8 mouse cellular contexts compared by ENCODE assay signal in the genomic region with DNA sequence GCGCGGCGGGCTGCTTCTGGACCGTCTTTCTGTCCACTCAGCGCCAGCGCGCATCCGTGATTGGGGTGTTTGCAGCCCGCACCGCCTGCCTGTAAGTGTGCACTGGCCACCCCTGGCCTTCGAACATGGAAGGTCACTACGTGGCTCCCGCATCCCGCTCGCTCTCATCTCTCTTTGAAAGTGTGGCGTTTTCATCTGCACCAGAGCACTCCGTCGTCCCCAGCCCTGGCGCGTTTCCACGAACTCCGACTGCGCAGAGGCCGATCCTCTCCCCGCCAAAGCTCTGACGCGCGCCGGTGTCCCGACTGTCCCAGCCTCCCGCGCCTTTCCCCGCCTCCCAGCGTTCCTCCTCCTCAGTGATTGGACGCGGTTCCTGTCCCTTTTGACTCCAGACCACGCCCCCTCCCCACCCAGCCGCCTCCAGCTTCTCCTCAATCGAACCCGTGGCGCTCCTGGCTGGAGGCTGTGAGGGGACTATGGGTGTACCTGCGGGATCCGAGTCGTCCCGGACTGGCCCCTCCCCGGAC. TPM values are rescaled to one million over a fixed set of nuclear protein-coding genes. Genes with fewer than 3 reads are reported as not detected.
DNase-seq lines count a peak whose midpoint lies in the region; ATAC-seq and TF ChIP-seq lines count a peak whose summit lies in the region.

A gene (plus strand): TSS at position 434 of the 527 bp plus-strand sequence.

- H3K4me2 ChIP-seq in heart, embryonic 11.5 days: peak within 1 kb of the TSS; percentile 98
- peak within 1 kb of the TSS; percentile 98 for H3K4me2 ChIP-seq in kidney, embryonic 16.5 days (replicated peaks; ENCODE audit: low read depth, low read length)
- H3K4me2 ChIP-seq in myocyte (ENCODE audit: low read depth): peak within 1 kb of the TSS; percentile 91

- peaks cover 5% of the 10 kb centered on the region; the same call in 1 of the 2 replicates for H3K79me2 ChIP-seq in liver, adult 2 months (ENCODE audit: control insufficient read depth, insufficient read depth, low read length)
- H3K79me2 ChIP-seq in myocyte (ENCODE audit: control insufficient read depth, insufficient read depth): no peaks in the 10 kb centered on the region

- H3K27ac ChIP-seq in heart, embryonic 11.5 days (ENCODE audit: low read depth, low read length): 0 out of 2 replicates have a peak within 1 kb of the TSS, but pooled peaks have one; percentile 41
- 0 out of 2 replicates have a peak within 1 kb of the TSS, but pooled peaks have one; percentile 14 for H3K27ac ChIP-seq in kidney, embryonic 16.5 days (ENCODE audit: low read length)
- peak within 1 kb of the TSS; percentile 88 for H3K27ac ChIP-seq in liver, adult 2 months (replicated peaks; ENCODE audit: insufficient read depth, low read depth, low read length)

- peak; percentile 99 for ATAC-seq in erythroblast, adult 5-6 weeks (replicated peaks; ENCODE audit: low FRiP score, poor library complexity, severe bottlenecking)
- peak; percentile 94 for ATAC-seq in heart, embryonic 11.5 days (replicated peaks; ENCODE audit: insufficient number of reproducible peaks, low FRiP score, low TSS enrichment)
- ATAC-seq in kidney, embryonic 16.5 days (ENCODE audit: low FRiP score, low TSS enrichment): peak; percentile 96

- DNase-seq in B cell, adult 2 months: peak; percentile 72 to 73
- DNase-seq in brain, adult 2 months (ENCODE audit: low read depth, low spot score): peak; percentile 99
- peak; percentile 92 for DNase-seq in liver, adult 2 months (ENCODE audit: extremely low read depth, low read depth, low spot score)
- DNase-seq in splenic B cell, adult 2 months (ENCODE audit: low read depth, low spot score): peak; percentile 74

- under 1% methylated on average over 46 of the region's 46 CpGs for WGBS in heart, embryonic 11.5 days (ENCODE audit: insufficient replicate concordance)
- WGBS in kidney, embryonic 16.5 days: under 1% methylated on average over 41 of the region's 46 CpGs
- WGBS in liver, adult 2 months: under 1% methylated on average over 46 of the region's 46 CpGs

- H3K9me3 ChIP-seq in heart, embryonic 11.5 days (replicated peaks; ENCODE audit: control insufficient read depth, low read length): no peaks in the 10 kb centered on the region
- no peaks in the 10 kb centered on the region for H3K9me3 ChIP-seq in kidney, embryonic 16.5 days (ENCODE audit: low read length)

- no peak for TF ChIP-seq CTCF in liver, adult 2 months (IDR thresholded peaks at IDR 0.05; ENCODE audit: low read depth, low read length)

- peak within 1 kb of the TSS; percentile 37 for H3ac ChIP-seq in myocyte (ENCODE audit: control insufficient read depth, insufficient read length)

- TF ChIP-seq POLR2A in liver, adult 2 months (IDR thresholded peaks at IDR 0.05; ENCODE audit: extremely low read depth, insufficient read depth, low read length): peak; percentile 80; the same call in 1 of the 2 replicates
- TF ChIP-seq POLR2A in myocyte (IDR thresholded peaks at IDR 0.05; ENCODE audit: insufficient read length, low read depth): peak; percentile 68

- H3K36me3 ChIP-seq in heart, embryonic 11.5 days (ENCODE audit: control insufficient read depth, insufficient read depth, low read length): no peaks in the 10 kb centered on the region
- H3K36me3 ChIP-seq in kidney, embryonic 16.5 days (ENCODE audit: insufficient read depth, low read length): no peaks in the 10 kb centered on the region
- H3K36me3 ChIP-seq in liver, adult 2 months (ENCODE audit: control insufficient read depth, insufficient read depth, low read length): no peaks in the 10 kb centered on the region
- H3K36me3 ChIP-seq in myocyte (ENCODE audit: control insufficient read depth, insufficient read depth): no peaks in the 10 kb centered on the region
- H3K36me3 ChIP-seq in splenic B cell, adult 2 months (ENCODE audit: control insufficient read depth, insufficient read depth, low read length, poor library complexity, severe bottlenecking): no peaks in the 10 kb centered on the region

- peak within 1 kb of the TSS; percentile 52 for H3K4me3 ChIP-seq in heart, embryonic 11.5 days (ENCODE audit: low read depth, low read length)
- H3K4me3 ChIP-seq in kidney, embryonic 16.5 days (ENCODE audit: low read length): peak within 1 kb of the TSS; percentile 70
- peak within 1 kb of the TSS; percentile 88 for H3K4me3 ChIP-seq in liver, adult 2 months (ENCODE audit: insufficient read depth, low read depth, low read length)
- H3K4me3 ChIP-seq in myocyte: peak within 1 kb of the TSS; percentile 30

- peaks cover 4% of the 10 kb centered on the region; the same call in 1 of the 2 replicates for H3K4me1 ChIP-seq in heart, embryonic 11.5 days (ENCODE audit: control insufficient read depth, insufficient read depth, low read length)
- H3K4me1 ChIP-seq in kidney, embryonic 16.5 days (ENCODE audit: insufficient read depth, low read length): 0 out of 2 replicates have a peak, but pooled peaks cover 4% of the 10 kb centered on the region
- peaks cover 4% of the 10 kb centered on the region for H3K4me1 ChIP-seq in liver, adult 2 months (ENCODE audit: control insufficient read depth, insufficient read depth, low read length)

- peaks cover 17% of the 10 kb centered on the region for H3K27me3 ChIP-seq in heart, embryonic 11.5 days (ENCODE audit: control insufficient read depth, insufficient read depth, low read length)
- H3K27me3 ChIP-seq in kidney, embryonic 16.5 days (ENCODE audit: insufficient read depth, low read length): peaks cover 17% of the 10 kb centered on the region
- H3K27me3 ChIP-seq in liver, adult 2 months (ENCODE audit: control insufficient read depth, insufficient read depth, low read length): no peaks in the 10 kb centered on the region
- H3K27me3 ChIP-seq in myocyte (ENCODE audit: control insufficient read depth, insufficient read depth, insufficient read length): no peaks in the 10 kb centered on the region
- no peaks in the 10 kb centered on the region for H3K27me3 ChIP-seq in splenic B cell, adult 2 months (ENCODE audit: control insufficient read depth, insufficient read depth, low read length, poor library complexity, severe bottlenecking)

- peak within 1 kb of the TSS; percentile 70 for H3K9ac ChIP-seq in heart, embryonic 11.5 days (ENCODE audit: low read depth, low read length)
- H3K9ac ChIP-seq in kidney, embryonic 16.5 days (replicated peaks; ENCODE audit: low read length): peak within 1 kb of the TSS; percentile 75
- peak within 1 kb of the TSS; percentile 93 for H3K9ac ChIP-seq in liver, adult 2 months (ENCODE audit: low read depth, low read length)

TF ChIP-seq in myocyte, 11 proteins besides CTCF, POLR2A, EP300 and RAD21:
- TF ChIP-seq MYOG (IDR thresholded peaks at IDR 0.05; ENCODE audit: control insufficient read depth in 1 of 3, insufficient read depth in 1 of 3, insufficient read length in 2 of 3, low read depth in 2 of 3) (no peak), USF1 (IDR thresholded peaks at IDR 0.05; ENCODE audit: low read depth) (no peak), E2F4 (IDR thresholded peaks at IDR 0.05; ENCODE audit: insufficient read depth) (peak; percentile 48), POLR2AphosphoS2 (IDR thresholded peaks at IDR 0.05; ENCODE audit: insufficient read length, low read depth) (peak; percentile 73)

RNA-seq across cellular contexts. Expression of the gene that starts here (rescaled TPM):
- total RNA-seq in erythroblast, adult 5-6 weeks (2015; ENCODE audit: low replicate concordance): 3.8 TPM in 2 replicates
- total RNA-seq in erythroblast, adult 5-6 weeks (2017; ENCODE audit: low replicate concordance): 0.60 and 0.84 TPM in 2 replicates
- polyA plus RNA-seq in heart, embryonic 11.5 days (2014; fragmentation: Nextera tagmentation; extraction: Ambion mirVana): 0.89 and 1.3 TPM in 2 replicates
- polyA plus RNA-seq in kidney, embryonic 16.5 days (2015; fragmentation: Nextera tagmentation; extraction: Ambion mirVana): 1.1 and 1.3 TPM in 2 replicates
- total RNA-seq in liver, adult 2 months (2014; rRNA removed): 485 and 986 TPM in 2 replicates
- 1,667 and 2,920 TPM in 2 replicates for polyA plus RNA-seq in liver, adult 2 months (2012; rRNA removed)
- polyA plus RNA-seq in myocyte (2012; fragmentation: generic; extraction: Trizol): 1.1 TPM

Comparison
In these comparisons a context has a peak if more than half of its experiments do, and no peak if none do; other contexts are left out.
1. Peak in every context shown above with its lines: DNase-seq, ATAC-seq, H3K4me3 ChIP-seq and H3K27ac ChIP-seq.
2. RNA of the gene that starts here (total RNA-seq): 485 to 986 TPM in liver, adult 2 months; 0.60 to 3.8 TPM in erythroblast, adult 5-6 weeks; every median in the first group is over 100 times any median in the second.
3. RNA of the gene that starts here (polyA plus RNA-seq): 1,667 to 2,920 TPM in liver, adult 2 months; 0.89 to 1.3 TPM in heart, embryonic 11.5 days, 1.1 to 1.3 TPM in kidney, embryonic 16.5 days and 1.1 TPM in myocyte (single experiment); every median in the first group is over 100 times any median in the second.
4. H3K27ac ChIP-seq: peak in every context shown above with its lines; median percentile 88 in liver, adult 2 months; 41 in heart, embryonic 11.5 days; 14 in kidney, embryonic 16.5 days.
5. H3K4me3 ChIP-seq: peak in every context shown above with its lines; median percentile 88 in liver, adult 2 months; 70 in kidney, embryonic 16.5 days; 52 in heart, embryonic 11.5 days; 30 in myocyte.